Mouse (Mus musculus): Measurements from ENCODE around the gene Armh2. TPM values are rescaled to one million over a fixed set of nuclear protein-coding genes. Genes with fewer than 3 reads are reported as not detected.
"Not testable (repeated sequence)": the region's sequence is repeated elsewhere in the genome, so short reads cannot be mapped to it uniquely, and the experiment has no call there.

The Armh2 gene
- total RNA-seq, 2 experiments from 2014 or later, result 2.1 TPM; not detected in 1

DNA sequence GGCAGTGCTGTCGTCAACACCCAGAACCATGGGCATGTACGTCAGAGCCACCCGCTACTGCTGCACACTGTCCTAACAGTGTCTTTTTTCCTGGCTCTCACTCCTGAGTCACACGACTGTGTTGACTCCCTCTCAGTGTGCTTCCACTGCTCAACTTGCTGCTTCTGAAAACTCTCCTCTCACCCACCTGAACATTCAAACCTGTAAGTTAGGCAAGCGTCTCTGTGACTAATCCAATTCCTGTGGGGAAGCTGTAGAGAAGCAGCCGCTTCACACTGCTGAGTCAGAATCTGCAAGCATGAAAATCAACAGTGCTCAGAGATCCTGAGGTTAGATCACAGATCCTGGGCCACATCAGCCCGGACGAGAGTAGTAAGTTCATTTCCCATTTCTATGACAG, 10.4 kb downstream of the Armh2 start:
- ATAC-seq (replicated peaks; ENCODE audit: low FRiP score, low TSS enrichment, poor library complexity, severe bottlenecking), result no peak

DNA sequence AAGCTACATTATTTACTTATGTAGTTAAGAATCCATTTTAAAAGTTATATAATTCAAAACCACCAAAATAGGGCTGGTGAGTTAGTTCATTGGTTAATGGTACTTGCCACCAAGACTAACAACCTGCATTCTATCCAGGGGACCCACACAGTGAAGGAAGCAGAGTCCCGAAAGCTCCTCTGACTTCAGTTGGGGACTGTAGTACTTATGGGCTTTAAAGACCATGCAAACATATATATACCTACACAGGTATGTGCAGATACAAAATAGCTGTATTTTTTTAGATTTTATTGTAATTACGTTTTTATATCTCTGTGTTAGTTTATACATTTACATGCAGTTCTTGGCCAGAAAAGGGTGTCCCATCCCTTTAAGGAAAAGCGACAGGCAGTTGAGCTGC, 15.7 kb downstream of the Armh2 start:
- ATAC-seq (replicated peaks; ENCODE audit: low FRiP score, low TSS enrichment, poor library complexity, severe bottlenecking), result no peak

DNA sequence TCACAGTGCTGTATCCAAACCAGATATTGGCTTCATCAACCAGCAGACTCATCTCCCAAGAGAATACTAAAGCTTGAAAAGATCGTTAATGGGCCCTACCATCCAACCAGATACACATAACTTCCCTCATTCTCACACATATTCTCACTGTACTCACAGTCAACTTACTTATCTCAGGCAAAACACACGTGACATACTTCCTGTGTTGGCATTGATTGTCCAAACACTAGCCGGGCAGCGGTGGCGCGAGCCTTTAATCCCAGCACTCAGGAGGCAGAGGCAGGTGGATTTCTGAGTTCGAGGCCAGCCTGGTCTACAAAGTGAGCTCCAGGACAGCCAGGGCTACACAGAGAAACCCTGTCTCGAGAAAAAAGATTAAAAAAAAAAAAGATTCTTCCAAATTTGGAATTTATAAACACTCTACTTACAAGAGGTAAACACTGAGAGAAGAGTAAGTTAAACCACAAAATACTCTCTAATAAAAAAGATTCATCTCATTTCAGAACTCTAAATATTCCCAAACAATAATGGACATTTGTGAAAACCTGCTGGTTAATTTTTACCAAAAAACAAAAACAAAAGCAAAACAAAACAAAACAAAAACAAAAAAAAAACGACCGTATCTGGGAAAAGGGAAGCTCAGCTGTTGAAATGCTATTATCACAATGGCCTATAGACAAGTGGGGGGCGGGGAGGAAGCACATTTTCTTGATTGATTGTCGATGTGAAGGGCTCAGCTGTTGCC, 17.0 kb downstream of the Armh2 start:
- ATAC-seq (replicated peaks; ENCODE audit: low FRiP score, low TSS enrichment, poor library complexity, severe bottlenecking), result no peak

DNA sequence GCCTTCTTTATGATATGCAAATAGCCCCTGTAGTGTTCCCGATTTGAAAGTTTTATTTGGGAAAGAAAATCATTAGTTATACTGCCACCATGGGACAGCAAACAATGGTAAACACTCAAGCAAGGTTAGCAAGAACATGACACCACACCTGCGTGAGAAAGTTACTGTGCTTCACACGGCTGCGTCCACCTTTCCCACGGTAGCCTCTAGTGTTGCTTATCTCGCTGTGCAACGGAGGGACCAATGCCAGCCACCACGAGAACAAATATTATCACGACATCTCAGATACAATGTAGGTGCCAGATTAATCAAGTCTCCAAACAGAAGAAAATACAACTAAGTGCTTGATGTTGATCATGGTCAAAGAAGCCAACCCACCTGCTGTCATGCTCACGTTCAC, 18.4 kb downstream of the Armh2 start:
- no peak for ATAC-seq (replicated peaks; ENCODE audit: low FRiP score, low TSS enrichment, poor library complexity, severe bottlenecking)

DNA sequence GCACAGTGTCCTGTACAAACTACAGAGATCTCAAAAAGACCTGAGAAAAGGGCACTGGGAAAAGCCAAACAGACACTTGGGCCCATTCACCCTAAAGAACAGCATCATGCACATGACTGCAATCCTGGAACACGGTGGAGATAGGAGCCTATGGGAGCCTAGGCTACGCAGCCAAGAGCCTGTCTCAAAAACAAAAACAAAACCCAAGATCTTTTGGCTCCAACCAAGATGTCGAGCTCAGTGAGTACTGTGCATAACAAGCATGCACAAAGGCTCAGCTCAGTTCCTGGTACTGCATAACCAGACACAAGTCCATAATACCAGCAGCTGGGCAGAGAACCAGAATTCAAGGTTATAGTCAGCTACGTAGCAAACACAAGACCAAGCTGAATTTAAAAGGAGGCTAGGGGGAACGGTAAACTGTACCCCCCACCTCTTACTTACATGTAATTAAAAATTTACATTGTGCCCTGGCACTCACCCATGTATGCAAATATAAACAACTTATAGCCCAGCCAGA, 19.4 kb downstream of the Armh2 start:
- ATAC-seq (replicated peaks; ENCODE audit: low FRiP score, low TSS enrichment, poor library complexity, severe bottlenecking), result no peak

DNA sequence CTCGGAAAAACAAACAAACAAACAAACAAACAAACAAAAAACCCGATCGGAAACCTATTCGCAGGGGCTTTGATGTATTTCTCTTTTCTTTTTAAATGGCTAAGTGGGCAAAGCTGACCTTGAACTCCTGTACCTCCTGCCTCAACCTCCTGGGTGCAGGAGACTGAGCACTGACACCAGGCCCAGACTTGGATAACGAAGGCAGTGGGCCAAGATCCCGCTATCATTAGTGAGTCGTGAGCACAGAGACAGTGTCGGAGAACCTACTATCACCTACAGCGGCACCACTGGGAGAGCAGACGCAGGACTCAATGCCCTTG, 20.0 kb downstream of the Armh2 start:
- no peak for ATAC-seq (replicated peaks; ENCODE audit: low FRiP score, low TSS enrichment, poor library complexity, severe bottlenecking)

DNA sequence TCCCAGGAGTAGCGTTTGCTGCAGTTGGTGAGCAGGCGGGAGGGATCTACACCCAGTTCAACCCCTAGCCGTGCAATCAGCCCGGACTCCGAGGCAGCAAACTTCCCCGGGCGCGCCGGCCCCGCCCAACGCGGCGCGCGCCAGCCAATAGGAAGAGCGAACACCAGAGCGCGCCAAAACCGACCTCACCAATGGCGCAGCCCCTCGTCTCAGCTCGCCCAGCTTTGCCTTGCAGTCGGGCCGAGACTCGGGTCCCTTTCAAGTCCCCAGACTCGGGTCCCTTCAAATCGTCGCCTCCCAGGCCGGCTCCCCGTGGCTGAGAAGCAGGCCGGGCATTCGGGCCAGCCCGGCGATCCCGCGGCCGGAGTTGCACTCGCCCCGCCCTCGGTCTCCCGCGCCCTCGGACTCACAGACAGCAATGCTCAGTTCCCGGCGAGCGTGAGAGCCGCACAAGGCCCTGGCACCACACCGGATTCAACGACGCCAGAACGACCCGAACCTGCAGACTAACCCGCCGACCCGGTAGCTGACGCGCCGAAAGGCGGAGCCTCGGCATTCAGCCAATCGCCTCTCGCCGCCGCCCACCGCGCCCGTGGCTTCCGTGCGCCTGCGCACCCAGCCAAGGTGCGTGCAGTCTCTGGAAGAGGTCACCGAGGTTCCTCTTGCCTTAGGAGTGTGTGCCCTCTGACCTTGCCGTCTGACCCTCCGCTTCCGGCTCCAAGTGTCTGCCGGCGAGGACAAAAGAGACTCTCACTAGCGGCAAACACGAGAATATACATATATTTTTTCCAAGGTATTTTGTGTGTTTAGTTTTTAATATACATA, 20.6 kb downstream of the Armh2 start, which contains the start of gene Gmnn:
Gene Gmnn, minus strand, starts transcription at position 521 of the 825 bp plus-strand sequence.
- peak; percentile 95 for ATAC-seq (replicated peaks; ENCODE audit: low FRiP score, low TSS enrichment, poor library complexity, severe bottlenecking)

DNA sequence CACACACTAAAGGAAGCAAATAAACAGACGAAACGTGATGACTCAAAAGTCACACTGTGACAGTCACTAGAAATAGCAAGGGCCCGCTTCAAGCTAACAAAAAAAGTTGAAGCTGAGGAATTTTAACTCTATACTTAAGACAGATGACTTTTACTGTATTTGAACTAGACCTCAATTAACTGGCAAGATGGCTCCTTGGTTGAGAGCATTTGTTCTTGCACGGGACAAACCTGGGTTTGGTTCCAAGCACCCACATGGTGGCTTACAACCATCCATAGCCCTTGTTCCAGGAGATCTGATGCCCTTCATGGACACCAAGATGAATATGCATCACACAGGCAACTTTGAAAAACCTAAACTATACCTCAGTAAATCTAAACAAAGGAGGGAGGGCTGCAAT, 21.2 kb downstream of the Armh2 start:
- ATAC-seq (replicated peaks; ENCODE audit: low FRiP score, low TSS enrichment, poor library complexity, severe bottlenecking), result no peak

DNA sequence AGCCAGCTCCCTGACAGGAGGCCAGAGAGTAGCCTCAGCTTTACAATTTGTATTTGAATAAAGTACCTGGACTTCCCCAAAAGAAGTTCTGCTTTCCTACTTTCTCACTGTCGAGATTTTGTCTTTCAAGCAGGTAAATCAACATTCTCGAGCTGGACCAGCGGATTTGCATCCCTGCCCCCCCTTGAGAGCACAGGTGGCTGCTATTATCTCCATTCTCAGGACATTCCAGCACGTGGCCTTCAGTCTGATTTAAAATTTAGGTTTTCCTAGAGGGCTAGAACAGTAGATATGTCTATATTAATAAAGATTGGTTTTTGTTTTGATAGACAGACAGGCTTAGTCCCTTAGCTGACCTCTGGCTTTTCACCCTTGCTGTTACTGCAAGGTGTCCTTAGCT, 26.8 kb downstream of the Armh2 start:
- ATAC-seq (replicated peaks; ENCODE audit: low FRiP score, low TSS enrichment, poor library complexity, severe bottlenecking), result not testable (repeated sequence)

DNA sequence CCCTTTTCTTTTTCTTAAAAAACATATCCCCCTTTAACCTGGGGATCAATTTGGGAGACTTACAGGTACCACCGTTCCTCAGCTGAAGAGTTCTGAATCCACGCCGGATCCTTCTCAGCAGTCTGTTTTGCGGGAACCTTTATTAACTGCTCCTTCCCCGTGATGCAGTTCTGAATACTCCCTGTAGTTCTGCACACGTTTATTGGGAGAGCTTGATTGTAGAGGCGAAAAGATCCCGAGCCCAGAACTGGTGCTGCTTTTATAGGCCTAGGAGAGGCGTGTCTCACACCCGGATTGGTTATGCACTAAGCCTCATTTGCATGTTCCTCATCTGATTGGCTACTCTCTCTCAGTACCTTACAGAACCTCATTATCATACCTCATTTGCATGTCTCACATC, 30.4 kb downstream of the Armh2 start:
- ATAC-seq (replicated peaks; ENCODE audit: low FRiP score, low TSS enrichment, poor library complexity, severe bottlenecking), result not testable (repeated sequence)

DNA sequence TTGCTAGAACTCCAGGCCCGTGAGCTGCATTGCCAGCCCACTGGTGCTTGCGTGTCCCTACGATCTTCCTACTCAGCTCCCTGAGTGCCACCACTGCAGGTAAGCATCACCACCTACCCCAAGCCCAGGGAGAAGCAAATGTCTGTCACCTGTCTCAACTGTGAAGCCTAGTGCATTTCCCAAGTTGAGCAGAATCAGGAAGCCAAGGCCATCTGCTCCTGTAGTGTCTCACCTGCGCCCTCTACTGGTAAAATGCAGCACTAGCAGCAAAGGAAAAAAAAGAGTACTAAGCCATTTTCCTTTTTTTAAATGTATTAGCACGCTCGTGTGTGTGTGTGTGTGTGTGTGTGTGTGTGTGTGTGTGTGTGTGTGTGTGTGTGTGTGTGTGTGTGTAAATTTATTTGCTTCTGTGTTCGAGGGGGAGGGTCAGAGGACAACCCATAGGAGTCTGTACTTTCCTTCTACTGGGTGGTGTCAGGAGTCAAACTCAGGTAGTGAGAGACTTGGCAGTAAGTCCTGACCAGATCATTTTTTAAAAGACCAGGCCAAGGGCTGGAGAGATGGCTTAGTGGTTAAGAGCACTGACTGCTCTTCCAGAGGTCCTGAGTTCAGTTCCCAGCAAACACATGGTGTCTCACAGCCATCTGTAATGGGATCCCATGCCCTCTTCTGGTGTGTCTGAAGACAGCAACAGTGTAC, 35.3 kb downstream of the Armh2 start:
- ATAC-seq (replicated peaks; ENCODE audit: low FRiP score, low TSS enrichment, poor library complexity, severe bottlenecking), result peak; percentile 85

DNA sequence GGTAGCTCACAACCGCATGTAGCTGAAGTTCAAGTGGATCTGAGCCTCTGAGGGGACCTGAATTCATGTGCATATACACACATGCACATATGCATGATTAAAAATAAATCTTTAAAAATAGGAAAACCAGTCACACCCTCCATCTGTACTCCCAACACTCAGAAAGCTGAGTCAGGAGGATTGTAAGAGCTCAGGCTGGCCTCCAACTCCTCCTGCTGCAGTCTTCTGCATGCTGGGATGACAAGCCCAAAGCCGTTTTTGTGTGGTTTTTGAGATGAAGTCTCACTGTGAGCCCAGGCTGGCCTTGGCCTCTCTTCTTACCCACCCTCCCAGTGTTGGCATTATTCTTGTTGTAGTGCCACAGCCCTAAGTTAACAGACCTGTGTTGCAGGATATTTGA, 37.0 kb downstream of the Armh2 start:
- no peak for ATAC-seq (replicated peaks; ENCODE audit: low FRiP score, low TSS enrichment, poor library complexity, severe bottlenecking)

DNA sequence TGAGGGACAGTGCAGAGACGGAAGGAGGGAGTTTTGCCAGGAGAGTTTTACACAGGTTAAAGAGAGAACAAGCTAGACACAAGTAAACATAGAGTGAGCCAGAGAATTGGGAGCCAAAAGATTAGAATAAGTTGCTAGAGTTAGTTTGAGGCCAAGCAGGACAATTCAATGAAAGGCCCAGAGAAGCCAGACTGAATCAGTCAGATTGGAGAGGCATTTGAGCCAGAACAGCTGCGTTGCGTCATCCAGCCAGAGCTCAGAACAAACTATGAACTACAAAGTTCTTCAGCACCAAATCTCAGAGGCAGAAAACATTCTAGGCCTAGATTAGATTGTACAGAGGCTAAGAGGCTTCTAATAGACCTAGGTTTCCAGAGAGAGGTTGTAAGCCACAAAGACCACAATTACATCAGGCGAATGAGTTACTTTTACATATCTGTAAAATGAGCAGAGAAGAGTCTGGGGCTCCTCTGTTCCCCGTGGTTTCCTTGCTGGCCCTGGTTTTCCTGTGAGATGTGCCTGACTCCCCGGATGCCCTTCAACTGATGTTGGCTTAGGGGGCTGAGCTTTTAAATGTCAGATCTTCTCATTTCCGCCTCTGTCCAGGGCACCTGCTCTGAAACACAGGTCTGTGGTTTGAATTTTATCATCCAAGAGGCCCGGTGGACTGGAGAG, 37.8 kb downstream of the Armh2 start:
- ATAC-seq (replicated peaks; ENCODE audit: low FRiP score, low TSS enrichment, poor library complexity, severe bottlenecking), result no peak

DNA sequence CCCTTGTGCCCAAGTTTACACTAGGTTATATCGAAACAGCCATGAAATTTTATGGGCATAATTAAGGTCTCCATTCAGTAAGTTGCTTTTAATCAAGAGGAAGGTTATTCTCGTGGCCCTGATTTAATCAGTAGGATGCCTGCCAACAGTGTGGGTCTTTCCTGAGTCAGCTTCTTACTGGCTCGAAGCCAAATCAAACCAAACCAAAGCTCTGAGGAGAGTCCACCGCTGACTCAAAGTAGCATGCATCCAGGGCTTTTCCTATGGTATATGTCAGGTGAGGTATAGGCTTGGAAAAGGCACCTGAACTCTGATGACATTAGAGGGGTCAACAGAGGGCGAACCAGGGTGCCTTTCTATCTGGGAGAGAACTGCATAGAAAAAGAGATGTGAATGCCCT, 40.9 kb downstream of the Armh2 start:
- ATAC-seq (replicated peaks; ENCODE audit: low FRiP score, low TSS enrichment, poor library complexity, severe bottlenecking), result no peak

DNA sequence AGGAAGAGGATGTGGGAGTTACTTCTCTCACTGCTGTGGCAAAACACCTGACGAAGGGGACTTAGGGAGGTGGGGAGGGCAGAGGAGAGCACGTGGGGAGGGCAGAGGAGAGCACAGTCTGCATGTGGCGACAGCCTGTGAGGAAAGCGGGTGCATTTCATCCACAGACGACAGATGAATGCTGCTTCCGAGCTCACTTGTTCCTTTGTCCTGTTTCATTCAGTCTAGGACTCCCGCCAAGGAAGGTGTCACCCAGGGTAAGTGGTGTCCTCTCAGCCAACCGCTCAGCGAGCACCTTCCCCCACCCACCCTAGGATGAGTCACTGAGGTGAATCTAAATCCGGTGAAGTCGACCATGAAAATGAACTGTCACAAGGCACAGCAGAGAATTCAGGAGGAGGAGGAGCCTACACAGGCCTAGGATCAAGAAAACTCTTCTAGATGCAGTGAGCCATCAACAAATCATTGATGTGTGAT, 45.0 kb downstream of the Armh2 start:
- no peak for ATAC-seq (replicated peaks; ENCODE audit: low FRiP score, low TSS enrichment, poor library complexity, severe bottlenecking)

DNA sequence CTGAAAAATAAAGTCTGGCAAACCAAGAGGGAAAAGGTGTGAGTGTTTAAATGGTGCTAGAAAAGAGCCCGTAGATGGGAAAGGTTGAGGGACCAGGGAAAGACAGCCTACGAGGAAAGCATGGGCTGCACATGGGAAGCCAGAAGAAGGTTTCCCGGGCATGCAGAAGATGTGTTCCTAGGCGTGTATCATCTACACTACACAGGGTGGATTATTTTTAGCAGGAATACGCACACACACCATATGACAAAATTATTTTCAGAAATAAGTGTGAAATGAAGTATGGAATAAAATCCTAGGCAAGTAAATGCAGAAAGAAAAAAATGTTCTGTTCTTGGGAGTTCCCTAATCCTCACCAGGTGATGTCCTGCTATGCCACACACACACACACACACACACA, 46.4 kb downstream of the Armh2 start:
- ATAC-seq (replicated peaks; ENCODE audit: low FRiP score, low TSS enrichment, poor library complexity, severe bottlenecking), result no peak

DNA sequence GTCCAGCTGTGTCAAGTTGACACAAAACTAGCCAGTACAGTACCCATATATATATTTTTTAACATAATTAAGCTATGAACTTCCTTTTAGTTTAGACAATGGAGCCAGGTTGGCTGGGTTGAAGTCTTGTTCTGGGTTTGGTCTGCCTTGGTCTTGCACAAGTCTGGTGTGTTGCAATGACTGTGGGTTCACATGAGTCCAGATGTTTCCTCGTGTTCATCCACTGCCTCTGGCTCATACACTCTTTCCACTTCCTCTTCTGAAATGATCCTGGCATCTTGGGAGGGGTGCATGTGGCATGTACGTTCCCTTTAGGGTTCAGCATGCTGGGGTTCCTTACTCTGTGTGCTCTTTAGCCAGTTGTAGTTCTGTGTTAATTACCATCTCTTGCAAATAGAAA, 50.3 kb downstream of the Armh2 start:
- no peak for ATAC-seq (replicated peaks; ENCODE audit: low FRiP score, low TSS enrichment, poor library complexity, severe bottlenecking)

DNA sequence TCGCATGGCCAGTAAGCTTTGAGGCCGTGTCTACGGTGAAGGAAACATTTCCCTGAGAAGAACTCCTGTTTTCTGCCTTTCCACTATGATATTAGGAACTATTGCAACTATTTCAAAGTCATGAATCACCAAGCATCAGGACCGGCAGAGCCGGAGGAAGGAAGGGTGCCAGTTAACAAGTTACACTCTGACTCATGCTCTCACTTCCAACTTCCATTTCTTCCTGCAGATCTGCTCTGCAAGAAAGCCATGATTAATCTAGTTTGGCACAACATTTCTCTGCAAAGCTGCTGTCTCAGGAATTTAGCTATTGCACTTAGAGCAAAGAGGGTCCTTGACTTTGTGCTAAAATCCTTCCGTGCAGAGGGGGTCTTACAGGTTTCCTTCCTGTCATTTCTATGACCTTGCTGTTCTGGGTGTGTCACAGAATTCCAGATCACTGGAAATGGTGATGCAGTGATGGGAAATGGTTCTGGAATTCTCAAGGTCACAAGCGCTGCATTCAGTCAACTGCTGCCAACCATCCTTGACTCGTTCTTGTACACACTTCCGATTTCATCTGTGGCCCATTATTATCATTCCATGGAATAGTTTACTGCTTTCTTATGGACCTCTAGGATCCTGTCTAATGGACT, 51.5 kb downstream of the Armh2 start:
- ATAC-seq (replicated peaks; ENCODE audit: low FRiP score, low TSS enrichment, poor library complexity, severe bottlenecking), result no peak

Measured in megakaryocyte-erythroid progenitor cell, adult 5-6 weeks (primary cell).